Mouse (Mus musculus) cerebellum, adult 9-11 months (tissue): ENCODE data around the gene Tbx4.
A peak's percentile ranks its signal among the peaks of the same experiment; 100 is the strongest.

ENCODE experiments used
- DNase-seq: peaks from one replicate; pipeline ENCODE4 v3.0.0; 2022

The Tbx4 gene

GRCm38 (mm10) chr11:85910133-85910532, 23.9 kb downstream of the Tbx4 start:
- DNase-seq = no peak

- DNase-seq = no peak
These were observed 27.3 kb downstream of the Tbx4 start for GRCm38 (mm10) chr11:85913506-85913905.

GRCm38 (mm10) chr11:85917091-85917992, 31.1 kb downstream of the Tbx4 start:
- DNase-seq = no peak

- no peak for DNase-seq
These were observed 31.7 kb downstream of the Tbx4 start for GRCm38 (mm10) chr11:85917993-85918325.

- no peak for DNase-seq
These were observed 32.2 kb downstream of the Tbx4 start for GRCm38 (mm10) chr11:85918388-85918940.

- DNase-seq = peak; percentile 2
These were observed 39.1 kb downstream of the Tbx4 start for GRCm38 (mm10) chr11:85925294-85925743.

- DNase-seq = no peak
These were observed 40.1 kb downstream of the Tbx4 start for GRCm38 (mm10) chr11:85926287-85926764.

- no peak for DNase-seq
These were observed 41.9 kb downstream of the Tbx4 start for GRCm38 (mm10) chr11:85928106-85928505.

GRCm38 (mm10) chr11:85929651-85930050, 43.4 kb downstream of the Tbx4 start:
- DNase-seq = no peak

- DNase-seq = no peak
These were observed 55.8 kb downstream of the Tbx4 start for GRCm38 (mm10) chr11:85941785-85942570.

GRCm38 (mm10) chr11:85948765-85949164, 62.5 kb downstream of the Tbx4 start:
- DNase-seq = no peak

GRCm38 (mm10) chr11:85949749-85950148, 63.5 kb downstream of the Tbx4 start:
- DNase-seq = no peak

- no peak for DNase-seq
These were observed 66.3 kb downstream of the Tbx4 start for GRCm38 (mm10) chr11:85952538-85952937.

GRCm38 (mm10) chr11:85955611-85956010, 69.4 kb downstream of the Tbx4 start:
- DNase-seq = no peak

GRCm38 (mm10) chr11:85956422-85956821, 70.2 kb downstream of the Tbx4 start:
- DNase-seq = no peak

- DNase-seq = no peak
These were observed 70.9 kb downstream of the Tbx4 start for GRCm38 (mm10) chr11:85956950-85957778.

GRCm38 (mm10) chr11:85959837-85960236, 73.6 kb downstream of the Tbx4 start:
- DNase-seq = no peak

- DNase-seq = no peak
These were observed 74.1 kb downstream of the Tbx4 start for GRCm38 (mm10) chr11:85960273-85960672.

GRCm38 (mm10) chr11:85961498-85961897, 75.3 kb downstream of the Tbx4 start:
- DNase-seq = no peak
